Mouse (Mus musculus) telencephalon, adult 2 months (tissue): ENCODE measurements around the gene Gdf3.

Experiments
- DNase-seq: peaks from one replicate; pipeline ENCODE4 v3.0.0-alpha.2; 2011; ENCODE audit warnings: low read depth, low spot score

The Gdf3 gene

DNA sequence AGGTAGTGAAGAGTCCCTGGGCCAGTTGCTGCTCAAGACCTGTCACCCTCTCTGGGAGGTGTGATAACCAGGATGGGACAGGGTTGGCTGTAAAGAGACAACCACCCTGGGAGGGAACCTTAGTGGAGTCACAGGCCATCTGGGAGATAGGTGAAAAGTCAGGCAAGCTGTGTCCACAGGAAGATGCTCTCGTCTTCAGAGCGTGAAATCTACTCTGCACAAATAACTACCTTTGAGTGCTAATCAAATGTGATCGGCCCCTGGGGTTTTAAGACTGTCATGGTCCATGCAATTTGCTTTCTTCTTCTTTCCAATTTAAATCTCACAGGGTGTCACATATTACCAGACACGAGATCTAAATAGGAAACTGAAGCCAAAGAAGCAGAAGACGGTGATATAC is 40.8 kb downstream of the Gdf3 start:
- DNase-seq: no peak

DNA sequence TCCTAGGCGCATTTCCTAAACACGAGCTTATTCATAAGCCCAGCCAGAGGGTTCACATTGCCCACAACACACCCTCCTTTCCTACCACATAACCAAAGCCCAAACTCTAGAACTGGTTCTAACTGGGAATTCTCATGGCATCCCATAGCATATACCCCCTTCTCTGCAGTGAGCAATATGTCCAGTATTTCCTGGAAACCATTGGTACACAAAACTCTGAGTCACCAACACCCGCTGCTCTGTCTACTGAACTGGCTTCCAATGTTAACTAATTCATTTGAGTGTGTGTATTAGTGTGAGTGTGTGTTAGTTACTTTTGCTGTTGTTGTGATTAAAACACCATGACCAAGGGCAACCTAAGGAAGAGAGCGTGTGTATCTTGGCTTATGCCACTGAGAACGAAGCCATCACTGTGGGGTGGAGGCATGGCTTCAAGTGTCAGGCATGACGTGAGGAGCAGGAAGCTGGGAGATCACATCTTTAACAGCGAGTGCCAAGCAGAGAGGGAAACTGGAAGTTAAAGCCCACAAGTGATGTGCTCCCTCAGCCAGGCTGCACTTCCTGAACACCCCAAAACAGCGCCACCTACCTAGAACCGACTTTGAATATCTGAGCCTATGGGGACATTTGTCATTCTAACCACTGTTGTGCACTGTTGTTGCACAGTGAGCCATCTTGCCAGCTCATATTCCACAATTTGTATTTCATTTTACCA is 44.7 kb downstream of the Gdf3 start:
- no peak for DNase-seq

DNA sequence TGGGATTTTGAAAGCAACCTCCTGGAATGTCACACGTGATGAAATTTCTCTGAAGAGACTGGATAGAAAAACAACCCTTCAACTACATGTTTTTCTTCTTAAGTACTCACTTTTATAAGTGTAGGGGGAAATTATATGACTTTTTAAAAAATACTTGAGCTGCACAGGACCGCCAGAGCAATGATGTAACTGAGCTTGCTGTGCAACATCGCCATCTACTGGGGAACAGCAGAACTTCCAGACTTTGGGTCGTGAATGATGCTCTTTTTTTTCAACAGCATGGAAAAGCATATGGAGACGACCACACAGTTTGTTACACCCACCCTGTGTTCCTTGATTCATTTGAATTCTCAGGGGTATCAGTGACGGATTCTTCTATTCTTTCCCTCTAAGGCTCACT is 47.4 kb downstream of the Gdf3 start:
- DNase-seq: peak; percentile 34

DNA sequence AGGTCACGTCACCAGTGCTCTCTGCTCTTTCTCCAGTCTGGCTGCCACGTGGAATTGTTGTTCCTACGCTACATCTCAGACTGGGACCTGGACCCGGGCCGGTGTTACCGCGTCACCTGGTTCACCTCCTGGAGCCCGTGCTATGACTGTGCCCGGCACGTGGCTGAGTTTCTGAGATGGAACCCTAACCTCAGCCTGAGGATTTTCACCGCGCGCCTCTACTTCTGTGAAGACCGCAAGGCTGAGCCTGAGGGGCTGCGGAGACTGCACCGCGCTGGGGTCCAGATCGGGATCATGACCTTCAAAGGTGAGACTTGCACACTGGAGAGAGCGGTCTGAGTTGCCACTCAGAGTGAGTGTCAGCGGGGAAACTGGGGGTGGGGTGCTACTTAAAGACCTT is 48.9 kb downstream of the Gdf3 start:
- DNase-seq: no peak

- peak; percentile 62 for DNase-seq
Measured at GRCm38 (mm10) chr6:122560427-122560826, 49.5 kb downstream of the Gdf3 start.

DNA sequence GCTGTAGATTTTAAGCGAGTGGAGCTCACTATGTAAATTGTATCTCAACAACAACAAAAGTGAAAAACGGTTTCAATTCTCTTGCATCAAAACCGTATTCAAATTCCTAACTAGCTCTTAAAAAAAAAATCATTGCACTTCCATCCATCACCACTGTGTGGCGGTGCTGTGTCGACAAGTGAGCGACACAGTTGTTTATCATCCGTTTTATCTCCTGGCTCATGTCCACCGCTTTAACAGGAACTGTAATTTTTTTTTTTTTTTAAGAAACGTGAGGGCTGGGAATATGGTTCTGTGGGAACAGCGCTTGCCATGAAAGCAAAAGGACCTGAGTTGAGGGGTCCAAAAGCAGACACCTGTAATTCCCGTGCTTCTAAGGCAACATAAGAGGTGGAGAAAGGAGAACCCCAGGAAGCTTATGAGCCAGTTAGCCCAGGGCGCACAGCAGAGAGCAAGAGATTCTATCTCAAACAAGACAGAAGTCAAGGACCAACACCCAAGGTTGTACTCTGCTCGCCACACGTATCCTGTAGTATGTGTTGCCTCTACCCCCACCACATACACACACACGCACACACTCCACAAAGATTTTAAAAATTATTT is 52.8 kb downstream of the Gdf3 start:
- DNase-seq: peak; percentile 41
